Mouse (Mus musculus) monocyte, adult 2 months (primary cell): ENCODE results near the gene Hdgfl1.

Experiments used
- DNase-seq, 2 experiments: peaks; one replicate each; pipeline ENCODE4 v3.0.0; 2022; ENCODE audit warnings: low spot score in 2 of 2, low read depth in 1 of 2

Gene Hdgfl1

DNA sequence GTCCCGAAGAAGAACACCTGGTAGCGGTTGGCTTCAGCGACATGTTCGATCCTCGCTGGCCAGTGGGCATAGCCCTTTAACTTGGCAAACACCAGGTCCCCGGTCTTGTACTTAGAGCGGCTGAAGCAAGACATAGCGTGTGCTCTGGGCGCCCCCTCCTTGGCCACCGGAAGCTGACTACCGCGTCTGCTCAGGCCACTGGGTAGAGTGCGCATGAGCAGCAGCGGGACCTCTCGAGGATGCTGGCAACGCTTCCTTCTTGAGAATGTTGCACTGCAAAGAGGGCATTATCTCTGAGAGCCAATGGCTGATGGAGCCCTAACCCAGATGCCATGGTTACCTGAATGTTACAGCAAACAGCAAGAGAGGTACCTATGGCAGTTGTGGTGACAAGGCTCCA is at the start of gene Hdgfl1:
TSS of gene Hdgfl1 (minus strand) at position 211 of the 400 bp plus-strand sequence.
- DNase-seq, result no peak

DNA sequence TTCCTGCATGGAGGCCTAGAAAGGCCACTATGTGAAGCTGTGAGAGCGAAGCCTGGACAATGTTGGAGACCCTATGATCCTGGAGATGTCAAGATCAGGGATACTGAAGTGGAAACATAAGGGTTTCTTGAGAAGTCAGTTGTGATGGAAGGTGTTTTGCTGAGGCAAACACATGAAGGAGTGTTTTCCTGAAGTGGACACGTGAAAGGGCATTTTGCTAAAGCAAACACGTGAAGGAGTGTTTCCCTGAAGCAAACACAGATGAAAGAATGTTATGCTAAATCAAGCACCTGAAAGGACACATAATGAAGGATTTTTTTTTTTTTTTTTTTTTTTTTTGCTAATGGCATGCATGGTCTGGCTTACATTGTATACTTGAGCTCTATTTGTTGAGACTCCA is 25.5 kb upstream of the Hdgfl1 start:
- DNase-seq, result no peak

DNA sequence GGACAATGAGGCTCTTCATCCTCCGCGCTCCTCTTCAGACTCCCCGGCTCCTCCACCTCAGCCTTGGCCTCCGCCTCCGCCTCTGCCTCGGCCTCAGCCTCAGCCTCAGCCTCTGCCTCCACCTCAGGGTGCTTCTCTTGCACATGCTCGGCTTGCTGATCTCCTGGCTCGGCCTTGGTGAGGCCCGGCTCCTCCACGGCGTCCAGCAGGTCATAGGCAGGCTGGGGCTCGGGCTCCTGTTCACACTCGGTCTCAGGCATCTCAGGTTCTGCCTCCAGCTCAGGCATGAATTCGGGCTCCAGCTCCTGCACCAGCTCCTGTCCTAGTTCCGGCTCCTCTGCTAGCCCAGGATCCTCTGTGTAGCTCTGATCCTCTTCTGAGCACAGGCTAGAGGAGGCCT is 541 bp downstream of the Hdgfl1 start:
- no peak for DNase-seq

DNA sequence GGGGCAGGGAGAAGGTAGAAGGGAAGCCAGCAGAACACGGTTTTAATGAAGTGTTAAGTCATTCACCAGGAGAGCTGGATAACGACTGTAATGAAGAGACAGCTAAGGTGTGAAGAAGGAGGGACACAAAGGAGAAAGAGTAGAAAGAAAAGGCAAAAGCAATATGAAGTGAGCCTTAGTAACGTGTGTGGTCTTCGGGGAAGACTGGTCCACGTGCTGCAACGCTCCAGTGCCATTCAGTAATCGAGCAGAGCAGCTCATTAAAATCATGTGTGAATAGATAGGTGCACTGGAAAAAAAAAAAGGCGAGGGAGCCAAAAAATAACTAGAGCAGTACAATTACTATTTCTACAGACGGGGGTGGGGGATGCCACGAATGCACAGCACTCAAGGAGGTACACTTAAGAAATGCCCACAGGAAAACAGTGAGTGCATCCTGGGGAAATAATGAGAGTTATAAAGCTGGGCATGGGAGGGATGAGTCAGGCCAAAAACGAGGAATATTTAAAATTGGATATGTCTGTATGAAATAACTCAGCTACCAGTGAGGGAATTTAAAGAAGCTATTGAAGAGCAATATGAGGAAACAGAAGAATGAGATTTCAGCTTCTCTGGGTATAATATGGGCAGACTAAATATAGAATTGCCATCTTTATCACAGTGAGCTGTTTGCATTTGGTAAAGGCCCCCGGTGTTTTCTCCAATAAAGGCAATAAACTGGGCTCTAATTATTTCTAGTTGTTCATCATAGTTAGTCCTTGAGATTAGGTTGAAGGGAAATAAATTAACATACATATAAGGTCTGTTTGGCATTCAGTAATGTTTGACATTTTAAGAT is 7.8 kb downstream of the Hdgfl1 start:
- DNase-seq, result no peak

DNA sequence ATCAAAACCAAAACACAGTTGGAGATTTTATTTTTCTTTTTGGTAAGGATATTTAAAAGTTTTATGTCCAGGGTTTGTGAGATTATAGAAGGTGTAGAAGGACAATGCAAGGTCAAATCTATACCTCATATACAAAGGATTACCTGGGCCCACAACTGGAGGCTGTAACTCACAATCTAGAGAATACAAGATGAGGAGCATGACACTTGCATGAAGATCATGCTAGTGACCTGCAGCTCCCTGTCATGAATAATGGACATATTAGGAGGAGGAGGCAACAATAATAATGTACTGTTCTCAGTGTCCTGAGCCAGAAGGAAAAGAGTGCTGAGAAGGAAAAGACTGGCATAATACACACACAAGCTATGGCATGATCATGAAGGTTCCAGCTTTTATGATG is 17.1 kb downstream of the Hdgfl1 start:
- DNase-seq, result no peak

DNA sequence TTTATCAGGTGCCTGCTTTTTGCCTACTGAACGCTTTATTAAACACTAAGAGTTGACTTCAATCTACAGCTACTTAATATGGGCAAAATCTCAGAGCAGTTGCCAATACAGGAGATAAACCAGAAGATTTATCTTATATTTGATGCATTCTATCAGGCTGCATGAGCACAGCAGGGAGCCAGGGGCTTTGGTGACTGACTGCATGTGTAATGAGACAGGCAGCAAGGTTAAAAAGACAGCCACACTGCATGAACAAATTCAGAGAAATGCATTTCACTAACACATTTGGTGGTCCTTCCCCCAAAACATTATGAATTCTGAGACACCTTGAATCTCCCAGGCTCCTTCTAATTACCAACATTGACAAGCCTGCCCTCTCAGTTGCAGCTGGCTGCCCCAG is 17.6 kb downstream of the Hdgfl1 start:
- DNase-seq, result no peak

DNA sequence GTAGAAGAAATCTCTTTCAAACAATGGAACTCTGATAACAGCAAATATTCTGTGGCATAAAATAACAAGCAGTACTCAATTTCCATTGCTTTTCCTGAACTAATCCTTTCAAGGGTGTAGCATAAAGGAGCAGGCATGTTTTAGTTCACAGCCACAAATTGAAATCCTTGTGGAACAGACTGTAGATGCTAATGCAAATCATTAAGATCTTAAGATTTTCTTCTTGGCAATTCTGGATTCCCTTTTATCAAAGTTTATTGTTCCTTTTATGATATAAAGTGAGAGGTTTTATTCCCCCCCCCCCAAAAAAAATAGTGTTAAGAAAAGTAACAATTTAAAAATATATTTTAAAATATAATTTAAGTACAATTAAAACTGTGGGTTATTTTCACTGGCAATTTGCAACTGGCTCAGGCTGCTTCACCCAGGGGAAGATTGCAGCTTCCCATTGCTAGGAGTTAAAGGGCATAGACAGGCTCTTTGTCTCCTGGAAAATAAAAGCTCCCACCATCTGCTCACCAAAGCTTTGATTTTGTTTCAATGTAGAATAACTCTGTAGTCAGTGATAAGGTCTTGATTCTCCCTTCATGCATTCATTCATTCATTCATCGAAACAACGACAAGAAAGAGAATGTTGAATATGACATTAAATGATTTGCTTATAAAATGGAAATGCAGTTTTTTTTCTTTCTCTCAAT is 24.1 kb downstream of the Hdgfl1 start:
- DNase-seq, result no peak

DNA sequence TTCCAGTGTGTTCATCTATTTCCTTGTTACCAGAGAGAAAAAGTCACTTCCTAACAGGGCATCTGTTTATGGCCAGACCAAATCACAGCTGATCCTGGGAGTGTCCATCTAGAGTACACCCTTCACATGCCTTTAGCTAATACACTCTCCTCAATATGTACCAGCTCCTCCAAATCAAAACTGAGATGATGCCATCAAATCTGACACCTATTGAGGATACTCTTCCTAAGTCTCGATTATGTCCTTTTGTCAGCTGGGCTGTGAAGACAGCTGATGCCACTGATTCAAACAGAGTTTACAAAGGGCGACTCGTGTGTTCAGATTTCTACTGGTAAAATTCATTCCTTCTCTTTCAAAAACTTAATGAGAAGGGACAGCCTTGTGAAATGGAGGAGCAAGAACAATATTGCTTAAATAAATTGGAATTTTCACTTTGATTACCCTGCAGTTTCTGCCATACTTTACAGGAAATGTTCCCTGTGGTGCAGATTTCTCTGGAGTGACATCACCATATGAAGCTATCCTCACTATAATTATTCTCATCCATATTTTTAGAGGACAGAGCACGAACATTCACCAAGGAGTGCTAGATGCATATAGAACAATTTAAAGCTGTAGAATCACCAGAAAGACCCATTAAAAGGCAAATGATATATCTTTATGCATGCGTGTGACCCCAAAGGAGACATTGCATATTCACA is 24.8 kb downstream of the Hdgfl1 start:
- DNase-seq, result no peak

DNA sequence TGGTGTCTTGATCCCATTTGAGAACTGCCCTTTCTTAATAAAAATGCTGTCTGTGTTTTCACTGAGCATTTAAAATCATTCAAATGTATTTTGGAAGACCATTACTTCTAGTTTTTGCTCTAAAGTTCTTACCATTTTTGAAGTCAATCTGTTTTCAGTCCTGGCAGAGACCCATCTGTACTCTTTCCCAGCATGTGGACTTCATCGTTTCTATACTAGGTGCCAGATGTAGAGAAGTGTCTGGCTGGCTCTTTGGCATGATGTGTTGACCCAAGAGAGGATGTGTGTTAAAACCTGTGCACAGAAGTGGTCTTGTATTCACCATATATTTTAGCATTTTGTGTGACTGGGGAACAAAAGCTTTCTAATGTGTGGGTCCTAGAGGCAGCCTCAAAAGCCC is 25.9 kb downstream of the Hdgfl1 start:
- no peak for DNase-seq

DNA sequence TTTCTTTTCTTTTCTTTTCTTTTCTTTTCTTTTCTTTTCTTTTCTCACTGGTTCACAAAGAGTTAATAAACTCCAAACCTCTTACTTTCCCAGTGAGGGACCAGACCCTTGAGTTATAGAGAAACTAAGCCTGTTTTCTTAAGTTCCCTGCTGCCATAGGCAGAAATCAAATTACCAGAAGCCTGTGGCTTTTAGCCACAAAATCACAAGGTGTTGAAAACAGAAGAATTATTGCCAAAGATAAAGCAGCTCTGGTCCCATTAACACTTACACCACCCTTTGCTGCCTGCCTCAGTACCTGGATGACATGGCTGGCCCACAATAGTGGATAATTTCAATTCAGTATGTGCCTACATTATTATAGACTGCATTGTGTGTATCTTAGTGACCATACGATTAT is 35.0 kb downstream of the Hdgfl1 start:
- DNase-seq, result no peak

DNA sequence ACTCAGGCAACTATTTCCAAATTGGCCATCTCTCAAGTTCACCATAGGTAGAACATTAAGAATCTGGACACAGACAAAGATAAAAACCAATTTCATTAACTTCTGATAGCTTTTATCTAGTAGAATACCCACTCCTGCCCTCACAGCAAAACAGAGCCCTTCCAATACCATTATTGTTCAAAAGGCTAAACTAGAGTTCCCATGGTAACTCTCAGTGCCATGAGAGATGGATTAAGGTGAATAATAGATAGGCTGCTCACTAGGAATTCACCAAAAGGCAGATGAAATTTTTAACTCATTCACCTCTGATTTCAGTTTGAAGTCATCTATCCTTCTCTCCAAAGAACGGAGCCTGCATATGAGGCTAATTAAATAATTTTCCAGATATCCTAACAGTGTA is 45.7 kb downstream of the Hdgfl1 start:
- no peak for DNase-seq

DNA sequence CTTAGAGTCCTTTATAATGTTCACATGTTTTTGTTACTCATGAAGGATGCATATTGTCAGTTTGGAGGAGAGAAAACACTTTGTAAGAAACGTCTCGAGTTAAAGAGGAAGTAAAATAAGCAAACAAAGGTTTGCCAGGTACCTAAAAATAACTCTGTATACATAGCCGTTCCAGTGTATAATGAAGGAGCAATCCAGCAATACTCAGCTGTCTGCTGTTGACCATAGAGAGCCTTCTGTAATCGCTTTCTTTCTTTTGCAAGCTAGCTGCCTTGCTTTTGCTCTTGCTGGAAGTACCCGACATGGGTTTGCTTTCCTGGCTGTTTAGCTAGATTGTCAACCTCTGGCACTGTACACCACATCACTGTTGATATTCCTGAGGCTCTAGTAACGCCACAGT is 48.6 kb downstream of the Hdgfl1 start:
- DNase-seq, result no peak

DNA sequence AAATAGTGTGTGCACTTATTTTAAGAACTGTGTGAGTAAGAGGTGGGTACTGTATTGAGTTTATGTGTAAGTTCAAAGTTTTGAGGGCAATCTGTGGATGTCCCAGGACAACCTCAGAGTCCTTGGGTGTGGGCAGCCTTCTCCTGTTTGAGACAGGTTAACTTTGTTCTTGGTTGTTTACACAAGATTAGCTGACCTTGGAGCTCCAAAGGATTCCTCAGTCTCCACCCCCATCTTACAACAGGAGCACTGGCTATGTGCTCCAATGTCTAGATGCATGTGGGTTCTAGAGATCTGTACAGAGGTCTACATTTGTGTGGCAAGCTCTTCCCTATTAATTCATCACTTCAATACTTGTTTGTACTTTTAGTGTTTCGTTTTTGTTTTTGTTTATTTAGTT is 49.0 kb downstream of the Hdgfl1 start:
- DNase-seq, result no peak

DNA sequence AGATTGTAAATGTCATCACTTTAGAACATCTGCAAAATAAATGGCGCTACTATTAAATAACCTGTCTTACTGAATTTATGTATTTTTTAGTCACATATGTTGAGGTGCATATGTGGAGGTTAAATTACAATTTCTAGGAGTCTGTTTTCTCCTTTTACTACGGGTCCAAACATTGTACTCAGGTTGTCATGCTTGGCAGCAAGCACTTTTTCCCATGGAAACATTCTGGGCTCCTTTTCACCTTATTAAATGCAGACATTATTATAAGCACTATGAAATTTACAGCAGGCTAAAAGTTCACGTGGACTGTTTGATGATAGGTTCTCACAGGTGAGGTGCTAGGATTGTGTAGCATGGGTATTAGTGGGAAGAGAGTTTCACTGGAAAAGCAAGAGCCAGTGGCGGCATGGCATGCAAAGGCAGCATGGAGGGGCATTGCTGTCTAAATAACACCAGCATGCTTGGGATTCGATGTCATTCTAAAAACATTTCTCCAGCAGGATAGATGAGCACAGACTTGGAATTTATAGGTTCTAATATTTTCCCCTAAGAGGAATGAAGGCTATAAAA is 50.7 kb downstream of the Hdgfl1 start:
- no peak for DNase-seq
